Mouse (Mus musculus): ENCODE results near the gene Gm10061.
"Not testable (repeated sequence)": the region's sequence is repeated elsewhere in the genome, so short reads cannot be mapped to it uniquely, and the experiment has no call there.

Gm10061 gene

GRCm38 (mm10) chr16:89150786-89151185, at the start of gene Gm10061:
Gene Gm10061, plus strand, starts transcription at chr16:89151086.
- DNase-seq: no peak

- DNase-seq: no peak
Observed at GRCm38 (mm10) chr16:89140551-89140950, 10.3 kb upstream of the Gm10061 start, which contains the start of gene Gm6358. Gene Gm6358, plus strand, starts transcription at chr16:89140851.

GRCm38 (mm10) chr16:89157652-89158051, 6.8 kb downstream of the Gm10061 start, which contains the start of gene Gm9789:
Gene Gm9789, plus strand, starts transcription at chr16:89157952.
- no peak for DNase-seq

GRCm38 (mm10) chr16:89169190-89169589, 18.3 kb downstream of the Gm10061 start, which contains the start of gene Gm7735:
Gene Gm7735, plus strand, starts transcription at chr16:89169490.
- not testable (repeated sequence) for DNase-seq

GRCm38 (mm10) chr16:89174435-89174834, 23.5 kb downstream of the Gm10061 start, which contains the start of gene 1110057P08Rik:
Gene 1110057P08Rik, plus strand, starts transcription at chr16:89174735.
- no peak for DNase-seq

- DNase-seq: no peak
Observed at GRCm38 (mm10) chr16:89188621-89189020, 37.7 kb downstream of the Gm10061 start.
